Mouse (Mus musculus) olfactory bulb, adult 2 months (tissue): ENCODE results near the gene D11Wsu47e.

Source experiments
- CTCF ChIP-seq: fragments of 200-500 bp; IDR thresholded peaks from 2 replicates; pipeline ENCODE4 v1.5.1; 2012; ENCODE audit warnings: low read depth, mild to moderate bottlenecking, low read length, moderate library complexity; ENCODE audit not compliant: insufficient read depth
- POLR2A ChIP-seq: fragments of 200-500 bp; IDR thresholded peaks from 2 replicates; pipeline ENCODE4 v1.6.1; 2012; ENCODE audit warnings: mild to moderate bottlenecking, low read depth, low read length, moderate library complexity; ENCODE audit not compliant: insufficient read depth

DNA sequence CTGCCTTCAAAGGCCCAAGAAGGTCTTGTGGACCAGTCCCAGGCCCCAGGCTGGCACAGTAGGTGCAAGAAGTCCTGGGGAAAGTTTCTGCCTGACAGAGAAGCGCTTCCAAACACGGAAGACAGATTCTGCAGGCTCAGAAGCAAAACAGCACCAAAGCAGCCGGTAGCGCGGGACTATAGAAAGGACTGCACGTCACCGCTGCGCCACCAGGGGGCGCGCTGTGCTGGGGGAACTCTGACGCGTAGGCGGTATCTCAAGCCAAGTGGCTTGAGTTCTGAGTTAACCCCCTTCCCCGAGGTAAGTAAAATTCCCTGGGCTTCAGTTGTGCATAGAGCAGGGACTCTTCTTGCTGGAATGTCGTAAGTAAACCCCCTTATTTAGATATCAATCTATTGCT is 36.1 kb upstream of the D11Wsu47e start:
- peak; percentile 79 for TF ChIP-seq CTCF
- no peak for TF ChIP-seq POLR2A
